Mouse (Mus musculus): ENCODE data around the gene Lasp1.
A peak's percentile ranks its signal among the peaks of the same experiment; 100 is the strongest.

The Lasp1 gene

GRCm38 (mm10) chr11:97796910-97797309 lies 1.9 kb upstream of the Lasp1 start:
- no peak for DNase-seq (ENCODE audit: low spot score in 2 of 2)

GRCm38 (mm10) chr11:97797369-97798082 lies 1.3 kb upstream of the Lasp1 start:
- no peak for DNase-seq (ENCODE audit: low spot score in 2 of 2)

- no peak for DNase-seq (ENCODE audit: low spot score in 2 of 2)
These were observed 741 bp upstream of the Lasp1 start for GRCm38 (mm10) chr11:97798083-97798435.

- peak; percentile 86 to 89 for DNase-seq (ENCODE audit: low spot score in 2 of 2)
These were observed 570 bp downstream of the Lasp1 start for GRCm38 (mm10) chr11:97799146-97799993.

- DNase-seq (ENCODE audit: low spot score in 2 of 2): peak; percentile 75 to 80
These were observed 1.3 kb downstream of the Lasp1 start for GRCm38 (mm10) chr11:97799994-97800690.

GRCm38 (mm10) chr11:97800691-97801408 lies 2.0 kb downstream of the Lasp1 start:
- DNase-seq (ENCODE audit: low spot score in 2 of 2): no peak

- DNase-seq (ENCODE audit: low spot score in 2 of 2): no peak
These were observed 2.8 kb downstream of the Lasp1 start for GRCm38 (mm10) chr11:97801409-97802193.

GRCm38 (mm10) chr11:97802194-97802470 lies 3.3 kb downstream of the Lasp1 start:
- no peak for DNase-seq (ENCODE audit: low spot score in 2 of 2)

GRCm38 (mm10) chr11:97802495-97802894 lies 3.7 kb downstream of the Lasp1 start:
- DNase-seq (ENCODE audit: low spot score in 2 of 2): no peak

- DNase-seq (ENCODE audit: low spot score in 2 of 2): no peak
These were observed 5.0 kb downstream of the Lasp1 start for GRCm38 (mm10) chr11:97803847-97804246.

GRCm38 (mm10) chr11:97804841-97805661 lies 6.3 kb downstream of the Lasp1 start:
- no peak for DNase-seq (ENCODE audit: low spot score in 2 of 2)

- peak in 1 of 2 experiments; percentile 15 for DNase-seq (ENCODE audit: low spot score in 2 of 2)
These were observed 7.1 kb downstream of the Lasp1 start for GRCm38 (mm10) chr11:97805662-97806612.

- DNase-seq (ENCODE audit: low spot score in 2 of 2): no peak
These were observed 7.8 kb downstream of the Lasp1 start for GRCm38 (mm10) chr11:97806613-97806964.

GRCm38 (mm10) chr11:97807626-97808025 lies 8.8 kb downstream of the Lasp1 start:
- DNase-seq (ENCODE audit: low spot score in 2 of 2): no peak

- DNase-seq (ENCODE audit: low spot score in 2 of 2): no peak
These were observed 9.3 kb downstream of the Lasp1 start for GRCm38 (mm10) chr11:97808093-97808492.

GRCm38 (mm10) chr11:97808621-97809234 lies 9.9 kb downstream of the Lasp1 start:
- DNase-seq (ENCODE audit: low spot score in 2 of 2): no peak

- DNase-seq (ENCODE audit: low spot score in 2 of 2): no peak
These were observed 10.7 kb downstream of the Lasp1 start for GRCm38 (mm10) chr11:97809235-97810121.

GRCm38 (mm10) chr11:97810356-97810755 lies 11.6 kb downstream of the Lasp1 start:
- DNase-seq (ENCODE audit: low spot score in 2 of 2): peak; percentile 63 to 80

Measured in urinary bladder, adult 18-20 months (tissue).